Mouse (Mus musculus): ENCODE results near the gene Zfp213. TPM values are rescaled to one million over a fixed set of nuclear protein-coding genes. Genes with fewer than 3 reads are reported as not detected.

Zfp213 gene
- polyA plus RNA-seq (2012; rRNA removed) = 3.7 and 4.1 TPM in 2 replicates
- 4.1 and 4.8 TPM in 2 replicates for polyA plus RNA-seq (2014; fragmentation: Nextera tagmentation; extraction: Ambion mirVana)

GRCm38 (mm10) chr17:23563595-23564367 is at the start of gene Zfp213:
Zfp213 (minus strand) TSS chr17:23564238.
- WGBS (ENCODE audit: insufficient replicate concordance) = under 1% methylated on average over 59 of the region's 59 CpGs
- Histone ChIP-seq H3K4me1 (replicated peaks; ENCODE audit: control insufficient read depth in 2 of 2, insufficient read depth in 2 of 2, low read length in 1 of 2) (peaks cover 6 to 14% of the 10 kb centered on the region in 2 experiments; a peak in 3 of 4 replicates), H3K9ac (replicated peaks) (peak within 1 kb of the TSS; percentile 88), H3K36me3 (replicated peaks; ENCODE audit: control insufficient read depth, insufficient read depth, low read depth) (no peaks in the 10 kb centered on the region), H3K27me3 (ENCODE audit: control insufficient read depth, insufficient read depth, low read length) (no peaks in the 10 kb centered on the region), H3K4me2 (ENCODE audit: low read depth) (peak within 1 kb of the TSS; percentile 84), H3K9me3 (ENCODE audit: control insufficient read depth, low read length) (no peaks in the 10 kb centered on the region), H3K27ac (peak within 1 kb of the TSS; percentile 82), H3K4me3 (ENCODE audit: insufficient read depth in 1 of 2, low read depth in 2 of 2, low read length in 2 of 2) (peak within 1 kb of the TSS; percentile 76 to 97)
- TF ChIP-seq CTCF (IDR thresholded peaks at IDR 0.05; ENCODE audit: low read depth) = no peak
- no peak for TF ChIP-seq EP300 (IDR thresholded peaks at IDR 0.05; ENCODE audit: low read depth)
- peak; percentile 92 to 96 (median 93) for DNase-seq (ENCODE audit: low read depth in 3 of 3, low spot score in 3 of 3)
- ATAC-seq (ENCODE audit: insufficient read depth) = peak; percentile 97

GRCm38 (mm10) chr17:23610361-23610800 is 46.3 kb upstream of the Zfp213 start:
- ATAC-seq (ENCODE audit: insufficient read depth) (peak; percentile 56; the same call in 1 of the 2 replicates), DNase-seq (ENCODE audit: low read depth in 3 of 3, low spot score in 3 of 3) (no peak)
- 68% methylated on average over 28 of the region's 28 CpGs for WGBS (ENCODE audit: insufficient replicate concordance)
- Histone ChIP-seq H3K4me2 (ENCODE audit: low read depth) (no peak overlapping the region), H3K27me3 (ENCODE audit: control insufficient read depth, insufficient read depth, low read length) (no peaks in the 10 kb centered on the region), H3K36me3 (replicated peaks; ENCODE audit: control insufficient read depth, insufficient read depth, low read depth) (no peaks in the 10 kb centered on the region), H3K27ac (no peak overlapping the region), H3K4me1 (replicated peaks; ENCODE audit: control insufficient read depth in 2 of 2, insufficient read depth in 2 of 2, low read length in 1 of 2) (no peaks in the 10 kb centered on the region), H3K4me3 (ENCODE audit: insufficient read depth in 1 of 2, low read depth in 2 of 2, low read length in 2 of 2) (no peak overlapping the region), H3K9me3 (ENCODE audit: control insufficient read depth, low read length) (no peaks in the 10 kb centered on the region), H3K9ac (replicated peaks) (no peak overlapping the region)
- no peak for TF ChIP-seq EP300 (IDR thresholded peaks at IDR 0.05; ENCODE audit: low read depth)
- TF ChIP-seq CTCF (IDR thresholded peaks at IDR 0.05; ENCODE audit: low read depth) = peak; percentile 84

GRCm38 (mm10) chr17:23609612-23610011 is 45.6 kb upstream of the Zfp213 start:
- WGBS (ENCODE audit: insufficient replicate concordance) = 84% methylated on average over 24 of the region's 24 CpGs
- H3K27me3 ChIP-seq (ENCODE audit: control insufficient read depth, insufficient read depth, low read length) = no peaks in the 10 kb centered on the region
- DNase-seq (ENCODE audit: low read depth in 3 of 3, low spot score in 3 of 3) (no peak), ATAC-seq (ENCODE audit: insufficient read depth) (no peak)
- no peaks in the 10 kb centered on the region for H3K36me3 ChIP-seq (replicated peaks; ENCODE audit: control insufficient read depth, insufficient read depth, low read depth)
- no peak overlapping the region for H3K4me2 ChIP-seq (ENCODE audit: low read depth)
- no peak overlapping the region for H3K9ac ChIP-seq (replicated peaks)
- no peak overlapping the region for H3K27ac ChIP-seq
- TF ChIP-seq EP300 (IDR thresholded peaks at IDR 0.05; ENCODE audit: low read depth) (no peak), CTCF (IDR thresholded peaks at IDR 0.05; ENCODE audit: low read depth) (no peak)
- H3K4me3 ChIP-seq (ENCODE audit: insufficient read depth in 1 of 2, low read depth in 2 of 2, low read length in 2 of 2) = no peak overlapping the region
- no peaks in the 10 kb centered on the region for H3K4me1 ChIP-seq (replicated peaks; ENCODE audit: control insufficient read depth in 2 of 2, insufficient read depth in 2 of 2, low read length in 1 of 2)
- no peaks in the 10 kb centered on the region for H3K9me3 ChIP-seq (ENCODE audit: control insufficient read depth, low read length)

GRCm38 (mm10) chr17:23605220-23605619 is 41.2 kb upstream of the Zfp213 start:
- Histone ChIP-seq H3K9me3 (ENCODE audit: control insufficient read depth, low read length) (no peaks in the 10 kb centered on the region), H3K9ac (replicated peaks) (no peak overlapping the region), H3K36me3 (replicated peaks; ENCODE audit: control insufficient read depth, insufficient read depth, low read depth) (no peaks in the 10 kb centered on the region), H3K4me2 (ENCODE audit: low read depth) (no peak overlapping the region), H3K27ac (no peak overlapping the region), H3K4me1 (replicated peaks; ENCODE audit: control insufficient read depth in 2 of 2, insufficient read depth in 2 of 2, low read length in 1 of 2) (no peaks in the 10 kb centered on the region), H3K27me3 (ENCODE audit: control insufficient read depth, insufficient read depth, low read length) (no peaks in the 10 kb centered on the region), H3K4me3 (ENCODE audit: insufficient read depth in 1 of 2, low read depth in 2 of 2, low read length in 2 of 2) (no peak overlapping the region)
- DNase-seq (ENCODE audit: low read depth in 3 of 3, low spot score in 3 of 3) (no peak), ATAC-seq (ENCODE audit: insufficient read depth) (no peak)
- TF ChIP-seq CTCF (IDR thresholded peaks at IDR 0.05; ENCODE audit: low read depth) (no peak), EP300 (IDR thresholded peaks at IDR 0.05; ENCODE audit: low read depth) (no peak)
- 71% methylated on average over 8 of the region's 8 CpGs for WGBS (ENCODE audit: insufficient replicate concordance)

GRCm38 (mm10) chr17:23604394-23604793 is 40.4 kb upstream of the Zfp213 start:
- Histone ChIP-seq H3K27me3 (ENCODE audit: control insufficient read depth, insufficient read depth, low read length) (no peaks in the 10 kb centered on the region), H3K36me3 (replicated peaks; ENCODE audit: control insufficient read depth, insufficient read depth, low read depth) (no peaks in the 10 kb centered on the region), H3K9me3 (ENCODE audit: control insufficient read depth, low read length) (no peaks in the 10 kb centered on the region), H3K4me1 (replicated peaks; ENCODE audit: control insufficient read depth in 2 of 2, insufficient read depth in 2 of 2, low read length in 1 of 2) (peaks cover 0 to 5% of the 10 kb centered on the region in 2 experiments; a peak in 2 of 4 replicates), H3K9ac (replicated peaks) (no peak overlapping the region), H3K4me2 (ENCODE audit: low read depth) (no peak overlapping the region), H3K4me3 (ENCODE audit: insufficient read depth in 1 of 2, low read depth in 2 of 2, low read length in 2 of 2) (no peak overlapping the region), H3K27ac (no peak overlapping the region)
- WGBS (ENCODE audit: insufficient replicate concordance) = 63% methylated on average over 7 of the region's 7 CpGs
- ATAC-seq (ENCODE audit: insufficient read depth) (no peak), DNase-seq (ENCODE audit: low read depth in 3 of 3, low spot score in 3 of 3) (no peak)
- TF ChIP-seq CTCF (IDR thresholded peaks at IDR 0.05; ENCODE audit: low read depth) = peak; percentile 27; the same call in 1 of the 2 replicates
- TF ChIP-seq EP300 (IDR thresholded peaks at IDR 0.05; ENCODE audit: low read depth) = no peak
